Mouse (Mus musculus) midbrain, embryonic 14.5 days (tissue): Measurements from ENCODE around the gene Ereg. TPM values are rescaled to one million over a fixed set of nuclear protein-coding genes. Genes with fewer than 3 reads are reported as not detected.

ENCODE experiments used
- ATAC-seq: fragments of 200-750 bp; cut with Nextera tagmentation; 2 replicates; pipeline ENCODE4 v1.8.0; 2017; ENCODE audit warnings: moderate number of reproducible peaks, moderate library complexity; ENCODE audit not compliant: low FRiP score, low TSS enrichment
- DNase-seq: peaks from one replicate; pipeline ENCODE4 v3.0.0-alpha.2; 2015
- H3K27ac ChIP-seq: fragments of 300-500 bp; sonication (generic); replicated peaks from 2 replicates; pipeline ENCODE4 v1.5.1; 2014; ENCODE audit warnings: mild to moderate bottlenecking, low read depth, low read length, moderate library complexity
- H3K27me3 ChIP-seq: fragments of 300-500 bp; sonication (generic); 2 replicates; pipeline ENCODE4 v1.6.1; 2014; ENCODE audit warnings: low read length, control low read depth, mixed read lengths; ENCODE audit not compliant: control insufficient read depth, insufficient read depth
- H3K36me3 ChIP-seq: fragments of 300-500 bp; sonication (generic); 2 replicates; pipeline ENCODE4 v1.6.1; 2014; ENCODE audit warnings: low read length, control low read depth; ENCODE audit not compliant: control insufficient read depth, insufficient read depth
- H3K4me1 ChIP-seq: fragments of 300-500 bp; sonication (generic); 2 replicates; pipeline ENCODE4 v1.6.1; 2014; ENCODE audit warnings: mild to moderate bottlenecking, antibody characterized with exemption, low read length, control low read depth; ENCODE audit not compliant: control insufficient read depth, insufficient read depth
- H3K4me2 ChIP-seq: fragments of 300-500 bp; sonication (generic); 2 replicates; pipeline ENCODE4 v1.6.1; 2014; ENCODE audit warnings: mild to moderate bottlenecking, low read length, moderate library complexity
- H3K4me3 ChIP-seq: fragments of 300-500 bp; sonication (generic); replicated peaks from 2 replicates; pipeline ENCODE4 v1.5.1; 2014; ENCODE audit warnings: low read depth, low read length
- H3K9ac ChIP-seq: fragments of 300-500 bp; sonication (generic); replicated peaks from 2 replicates; pipeline ENCODE4 v1.6.1; 2014; ENCODE audit warnings: mild to moderate bottlenecking, low read length, moderate library complexity
- H3K9me3 ChIP-seq: fragments of 300-500 bp; sonication (generic); 2 replicates; pipeline ENCODE4 v1.6.1; 2016; ENCODE audit warnings: low read length, control low read depth, mixed read lengths; ENCODE audit not compliant: control insufficient read depth
- WGBS: fragments of 180-500 bp; shearing (Covaris S2); extraction: QIAGEN DNeasy Blood & Tissue Kit; methylation state at CpG from one replicate; pipeline ENCODE4 v1.1.7; 2014; 5-methylcytosine and 5-hydroxymethylcytosine counted together
- polyA plus RNA-seq: library from polyadenylated mRNA; unstranded; fragments of >200 nt; fragmentation: Nextera tagmentation; extraction: Ambion mirVana; gene quantifications from 2 replicates; pipeline ENCODE4 v1.2.1, GENCODE M21; 2014

The Ereg gene
- polyA plus RNA-seq, 1 experiment from 2014 or later: not detected

DNA sequence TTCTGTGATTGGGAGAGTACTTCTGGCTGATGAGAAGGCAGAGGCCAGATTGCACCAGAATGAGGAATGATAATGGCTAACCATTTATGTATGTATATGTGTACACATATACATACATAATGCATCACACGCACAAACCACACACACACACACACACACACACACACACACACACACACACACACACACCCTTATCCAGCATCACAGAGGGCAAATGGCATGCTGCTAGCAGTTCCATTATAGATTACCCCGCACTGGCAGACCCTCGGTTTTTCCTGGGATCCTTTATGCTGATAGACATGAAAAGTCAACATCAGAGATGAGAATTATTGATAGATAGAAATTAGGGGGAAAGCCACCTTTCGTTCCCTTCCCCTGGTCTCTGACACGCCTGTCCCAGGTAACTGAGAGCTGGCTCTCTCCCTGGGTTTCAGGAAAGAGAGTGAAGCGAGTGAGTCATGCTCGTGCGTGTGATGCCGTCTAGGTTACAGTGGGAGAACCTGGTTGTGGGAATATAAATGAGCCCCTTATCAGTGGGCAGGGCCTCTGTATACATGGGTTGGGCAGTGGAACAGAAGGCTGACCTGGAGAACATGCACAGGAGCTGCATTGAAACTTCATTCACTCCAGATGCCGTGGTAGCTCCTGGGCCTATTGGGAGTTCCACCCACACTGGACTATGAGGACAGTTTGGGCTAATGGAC is 23.6 kb downstream of the Ereg start:
- no peak overlapping the region for H3K9ac ChIP-seq
- whole genome bisulfite sequencing: 93% methylated on average over 10 of the region's 10 CpGs
- H3K9me3 ChIP-seq: no peaks in the 10 kb centered on the region
- no peak overlapping the region for H3K27ac ChIP-seq
- no peaks in the 10 kb centered on the region for H3K36me3 ChIP-seq
- H3K4me1 ChIP-seq: no peaks in the 10 kb centered on the region
- no peak overlapping the region for H3K4me3 ChIP-seq
- no peak for ATAC-seq
- no peaks in the 10 kb centered on the region for H3K27me3 ChIP-seq
- H3K4me2 ChIP-seq: no peak overlapping the region
- DNase-seq: no peak

DNA sequence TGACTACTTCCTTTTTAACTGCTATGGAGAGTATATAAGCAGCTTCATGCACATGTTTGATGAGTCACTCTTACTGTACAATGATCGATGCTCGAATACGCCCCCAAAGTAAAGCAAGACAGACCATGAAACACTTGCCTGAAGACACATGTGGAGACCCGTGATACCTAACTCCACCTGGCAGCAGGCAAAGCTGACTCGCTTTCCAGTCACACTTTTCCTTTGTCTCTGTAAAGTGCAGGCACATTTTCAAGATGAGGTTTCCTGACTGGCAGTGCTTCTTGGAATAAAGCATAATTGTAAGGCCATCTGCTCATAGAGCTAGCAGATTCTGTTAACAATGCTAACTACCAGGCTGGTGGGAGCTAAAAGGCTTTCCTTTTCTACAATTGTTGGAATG is 27.3 kb downstream of the Ereg start:
- Histone ChIP-seq H3K4me3 (no peak overlapping the region), H3K4me2 (no peak overlapping the region), H3K9me3 (no peaks in the 10 kb centered on the region), H3K27me3 (no peaks in the 10 kb centered on the region), H3K9ac (no peak overlapping the region), H3K36me3 (no peaks in the 10 kb centered on the region), H3K27ac (no peak overlapping the region), H3K4me1 (no peaks in the 10 kb centered on the region)
- 94% methylated on average over 5 of the region's 5 CpGs for WGBS
- ATAC-seq (no peak), DNase-seq (no peak)

DNA sequence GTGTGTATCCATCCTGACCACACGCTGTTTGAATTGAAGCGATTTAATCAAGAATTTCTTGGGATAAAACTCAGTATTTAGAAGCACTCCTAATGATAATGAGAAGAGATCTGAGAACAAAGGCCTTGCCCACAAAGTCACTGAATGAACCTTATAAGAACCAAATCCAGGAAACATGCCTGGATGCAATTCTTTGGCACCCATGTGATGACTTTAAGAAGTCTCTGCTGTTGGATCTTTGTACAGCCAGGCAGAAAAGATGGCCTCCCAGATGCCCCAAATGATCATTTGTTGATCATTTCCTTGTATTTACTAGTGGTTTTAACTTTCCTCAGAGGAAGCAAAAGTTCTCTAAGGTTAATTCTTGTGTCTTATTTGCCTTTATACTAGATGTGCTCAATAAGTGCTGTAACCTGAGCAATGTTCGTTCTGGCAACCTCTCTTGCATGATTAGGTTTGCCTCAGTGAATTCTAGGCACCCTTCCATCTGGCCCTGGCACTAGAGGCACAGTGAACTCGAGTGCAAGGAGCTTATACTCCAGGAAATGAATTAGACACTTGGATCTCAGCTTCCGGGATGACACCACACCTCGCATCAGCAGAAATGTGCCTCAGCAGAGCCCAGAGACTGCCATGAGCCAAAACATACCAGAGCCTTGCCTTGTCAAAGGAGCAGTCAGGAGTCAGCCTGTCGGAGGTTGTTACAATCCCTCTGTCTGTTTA is 29.7 kb downstream of the Ereg start:
- Histone ChIP-seq H3K36me3 (no peaks in the 10 kb centered on the region), H3K9me3 (no peaks in the 10 kb centered on the region), H3K4me3 (no peak overlapping the region), H3K27ac (no peak overlapping the region), H3K4me2 (no peak overlapping the region), H3K27me3 (no peaks in the 10 kb centered on the region), H3K4me1 (no peaks in the 10 kb centered on the region), H3K9ac (no peak overlapping the region)
- WGBS: 82% methylated on average over 7 of the region's 7 CpGs
- DNase-seq (peak; percentile 10), ATAC-seq (no peak)

DNA sequence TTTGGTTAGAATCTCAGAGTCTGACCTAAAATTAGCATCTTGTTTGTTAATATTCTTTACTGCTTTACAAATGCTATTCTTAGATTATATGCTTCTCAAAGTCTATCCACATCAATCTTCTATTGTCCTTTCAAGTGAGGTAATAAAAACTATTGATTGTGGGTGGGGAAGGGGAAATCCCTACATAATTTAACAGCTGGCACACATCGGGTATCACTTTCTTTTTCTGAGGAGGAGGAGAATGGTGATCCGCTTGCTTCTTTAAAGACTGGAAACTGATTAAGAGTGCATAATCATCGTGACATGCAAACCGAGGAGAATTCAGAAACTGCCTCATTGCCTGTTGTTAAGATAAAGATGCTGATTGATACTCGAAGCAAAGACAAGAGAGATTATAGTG is 31.8 kb downstream of the Ereg start:
- DNase-seq: no peak
- no peak for ATAC-seq
- 52% methylated on average over 5 of the region's 5 CpGs for WGBS
- H3K9ac ChIP-seq: no peak overlapping the region
- no peaks in the 10 kb centered on the region for H3K36me3 ChIP-seq
- H3K27ac ChIP-seq: no peak overlapping the region
- no peak overlapping the region for H3K4me3 ChIP-seq
- no peaks in the 10 kb centered on the region for H3K27me3 ChIP-seq
- no peaks in the 10 kb centered on the region for H3K4me1 ChIP-seq
- no peaks in the 10 kb centered on the region for H3K9me3 ChIP-seq
- no peak overlapping the region for H3K4me2 ChIP-seq

DNA sequence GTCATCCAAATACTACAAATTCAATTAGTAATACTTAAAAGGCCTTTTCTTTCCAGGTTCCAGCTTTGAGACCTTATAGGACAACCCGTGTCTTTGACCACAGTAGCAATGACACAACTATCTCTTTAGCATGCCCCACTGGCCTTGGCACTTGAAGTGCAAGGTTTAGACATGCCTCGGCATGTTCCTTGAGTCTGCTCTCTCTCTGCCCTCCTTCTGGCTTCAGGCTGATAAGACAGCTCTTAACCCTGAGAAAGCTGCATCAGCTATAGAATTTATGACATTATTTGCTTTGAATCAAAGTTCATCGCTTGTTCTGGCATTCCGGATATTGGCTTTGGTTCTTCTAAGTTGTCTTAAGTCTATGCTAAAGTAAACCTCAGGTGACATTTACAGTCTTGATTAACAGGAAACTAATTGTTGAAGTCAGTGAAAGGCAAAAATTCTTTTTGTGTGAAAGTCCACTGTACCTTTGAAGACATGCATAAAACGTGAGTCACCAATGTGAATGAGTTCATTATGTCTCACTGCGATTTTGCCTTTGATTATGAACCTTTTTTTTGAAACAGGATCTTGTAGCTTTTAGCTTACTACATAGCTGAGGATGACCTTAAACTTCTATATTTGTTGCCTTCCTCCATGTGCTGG is 35.7 kb downstream of the Ereg start:
- Histone ChIP-seq H3K4me3 (no peak overlapping the region), H3K27me3 (no peaks in the 10 kb centered on the region), H3K9me3 (no peaks in the 10 kb centered on the region), H3K9ac (no peak overlapping the region), H3K36me3 (no peaks in the 10 kb centered on the region), H3K4me1 (no peaks in the 10 kb centered on the region), H3K27ac (no peak overlapping the region), H3K4me2 (no peak overlapping the region)
- ATAC-seq: no peak
- no peak for DNase-seq
- WGBS: 94% methylated on average over 6 of the region's 6 CpGs

DNA sequence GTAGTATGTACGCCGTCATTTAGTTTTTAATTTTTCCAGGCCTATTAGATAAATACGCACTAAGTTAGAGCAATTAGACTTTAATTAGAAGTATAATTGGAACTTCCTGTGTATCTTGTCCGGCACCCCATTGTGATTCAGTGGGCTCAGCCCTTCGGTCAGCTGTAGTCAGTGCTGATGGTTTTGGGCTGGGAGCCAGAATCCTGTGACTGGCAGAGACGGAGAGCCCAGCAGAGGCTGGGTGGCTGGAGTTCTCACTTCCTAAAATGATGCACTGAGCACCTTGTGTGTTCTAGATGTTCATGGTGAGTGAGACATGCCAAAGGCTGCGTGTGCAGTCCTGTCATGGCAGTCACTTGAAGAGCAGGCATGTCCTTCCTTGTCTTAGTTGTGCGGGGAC is 36.6 kb downstream of the Ereg start:
- no peak overlapping the region for H3K9ac ChIP-seq
- H3K27me3 ChIP-seq: no peaks in the 10 kb centered on the region
- WGBS: 89% methylated on average over 8 of the region's 8 CpGs
- no peaks in the 10 kb centered on the region for H3K4me1 ChIP-seq
- ATAC-seq: no peak
- peak; percentile 2 for DNase-seq
- H3K27ac ChIP-seq: no peak overlapping the region
- H3K4me3 ChIP-seq: no peak overlapping the region
- H3K36me3 ChIP-seq: no peaks in the 10 kb centered on the region
- no peak overlapping the region for H3K4me2 ChIP-seq
- H3K9me3 ChIP-seq: no peaks in the 10 kb centered on the region

DNA sequence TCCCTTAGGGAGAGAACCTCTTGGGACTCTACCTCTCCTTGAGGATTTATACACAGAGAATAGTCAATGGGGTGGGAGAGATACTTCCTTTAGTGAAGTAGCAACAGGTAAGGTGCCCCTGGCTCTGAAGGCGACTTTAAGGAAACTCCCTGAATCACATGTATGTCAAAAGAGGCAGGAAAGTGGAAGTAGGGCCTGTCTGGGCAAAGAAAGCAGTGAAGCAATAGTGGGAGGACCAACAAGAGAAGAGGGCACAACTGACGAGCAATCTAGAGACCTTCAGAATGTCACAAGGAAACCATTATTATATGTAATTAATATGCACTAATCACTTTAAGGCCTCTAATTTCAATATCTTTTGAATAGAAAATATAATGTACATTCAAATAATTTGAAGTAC is 39.5 kb downstream of the Ereg start:
- no peak overlapping the region for H3K4me2 ChIP-seq
- no peak overlapping the region for H3K27ac ChIP-seq
- no peaks in the 10 kb centered on the region for H3K4me1 ChIP-seq
- 82% methylated on average over 2 of the region's 2 CpGs for WGBS
- no peak for ATAC-seq
- no peak for DNase-seq
- H3K9me3 ChIP-seq: no peaks in the 10 kb centered on the region
- H3K4me3 ChIP-seq: no peak overlapping the region
- no peak overlapping the region for H3K9ac ChIP-seq
- no peaks in the 10 kb centered on the region for H3K36me3 ChIP-seq
- no peaks in the 10 kb centered on the region for H3K27me3 ChIP-seq

DNA sequence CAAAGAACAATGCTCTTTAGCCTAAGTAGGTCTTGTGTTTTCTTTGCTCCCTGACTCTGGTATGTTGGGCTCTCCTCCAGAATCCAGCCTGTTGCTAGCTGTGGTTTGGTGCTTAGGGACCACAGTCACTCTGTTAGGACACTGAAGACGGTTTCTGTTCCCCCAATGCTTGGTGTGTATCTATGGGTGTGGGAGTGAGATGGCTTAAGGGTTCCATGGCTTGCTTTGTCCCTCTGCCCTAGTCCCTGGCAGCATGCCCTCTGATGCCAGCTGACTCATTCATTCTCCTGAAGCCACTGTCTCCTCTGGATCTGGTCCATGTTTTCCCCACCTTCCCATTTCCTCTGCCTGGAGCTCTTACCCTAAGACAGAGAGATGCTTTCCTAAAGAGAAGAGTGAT is 40.2 kb downstream of the Ereg start:
- no peak for DNase-seq
- 85% methylated on average over 1 of the region's 1 CpGs for WGBS
- H3K27ac ChIP-seq: no peak overlapping the region

DNA sequence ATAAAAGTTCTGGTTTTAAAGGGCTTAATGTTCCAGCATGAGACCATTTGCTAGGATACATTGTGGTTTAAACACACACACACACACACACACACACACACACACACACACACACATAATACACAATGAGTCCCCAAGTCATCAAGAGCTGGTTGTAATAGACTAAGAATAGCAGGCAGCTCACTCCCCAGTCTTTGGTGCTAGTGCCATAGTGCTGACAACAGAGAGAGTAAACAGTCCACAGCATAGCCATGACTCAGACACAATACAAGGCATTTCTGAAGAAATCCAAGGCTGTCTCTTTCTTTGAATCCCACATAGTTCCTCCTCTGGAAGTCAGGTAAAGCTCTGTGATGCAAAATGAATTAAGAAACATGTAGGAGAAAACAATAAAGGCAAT is 44.2 kb downstream of the Ereg start:
- Histone ChIP-seq H3K9me3 (no peaks in the 10 kb centered on the region), H3K27ac (no peak overlapping the region), H3K9ac (no peak overlapping the region), H3K27me3 (no peaks in the 10 kb centered on the region), H3K4me3 (no peak overlapping the region), H3K4me2 (no peak overlapping the region), H3K36me3 (no peaks in the 10 kb centered on the region), H3K4me1 (no peaks in the 10 kb centered on the region)
- ATAC-seq (no peak), DNase-seq (no peak)

More for the DNA sequence above, 40.2 kb downstream of the Ereg start:
- ATAC-seq: no peak
- Histone ChIP-seq H3K4me3 (no peak overlapping the region), H3K9ac (no peak overlapping the region), H3K36me3 (no peaks in the 10 kb centered on the region), H3K4me1 (no peaks in the 10 kb centered on the region), H3K4me2 (no peak overlapping the region), H3K9me3 (no peaks in the 10 kb centered on the region), H3K27me3 (no peaks in the 10 kb centered on the region)
